Mouse (Mus musculus): Measurements from ENCODE around the gene Zfp37. TPM values are rescaled to one million over a fixed set of nuclear protein-coding genes. Genes with fewer than 3 reads are reported as not detected.
"Not testable (repeated sequence)": the region's sequence is repeated elsewhere in the genome, so short reads cannot be mapped to it uniquely, and the experiment has no call there.

Gene Zfp37
- polyA plus RNA-seq, 1 experiment from 2014 or later, result 0.43 TPM

GRCm38 (mm10) chr4:62208696-62209380 is 22.0 kb downstream of the Zfp37 start:
- WGBS (ENCODE audit: insufficient replicate concordance), result 10% methylated on average over 19 of the region's 19 CpGs
- H3K4me1 ChIP-seq (replicated peaks), result no peaks in the 10 kb centered on the region
- no peak overlapping the region for H3K9ac ChIP-seq
- no peaks in the 10 kb centered on the region for H3K9me3 ChIP-seq (replicated peaks)
- no peak for ATAC-seq (ENCODE audit: insufficient read depth)
- H3K4me3 ChIP-seq (replicated peaks), result peak overlapping the region; percentile 58
- H3K36me3 ChIP-seq (replicated peaks), result no peaks in the 10 kb centered on the region
- peak overlapping the region; percentile 50 for H3K4me2 ChIP-seq
- H3K27me3 ChIP-seq, result peaks cover 24% of the 10 kb centered on the region
- peak overlapping the region; percentile 38; the same call in 1 of the 2 replicates for H3K27ac ChIP-seq (replicated peaks)

- peak; percentile 67 for ATAC-seq (ENCODE audit: insufficient read depth)
- Histone ChIP-seq H3K4me3 (replicated peaks) (peak overlapping the region; percentile 58), H3K27ac (replicated peaks) (peak overlapping the region; percentile 38; the same call in 1 of the 2 replicates)
Measured at GRCm38 (mm10) chr4:62207851-62208695, 22.8 kb downstream of the Zfp37 start.

GRCm38 (mm10) chr4:62199923-62200529 is 30.8 kb downstream of the Zfp37 start:
- no peaks in the 10 kb centered on the region for H3K9me3 ChIP-seq (replicated peaks)
- ATAC-seq (ENCODE audit: insufficient read depth), result no peak
- 31% methylated on average over 7 of the region's 7 CpGs for WGBS (ENCODE audit: insufficient replicate concordance)

More at GRCm38 (mm10) chr4:62207851-62208695, 22.8 kb downstream of the Zfp37 start:
- no peaks in the 10 kb centered on the region for H3K36me3 ChIP-seq (replicated peaks)
- H3K9me3 ChIP-seq (replicated peaks), result no peaks in the 10 kb centered on the region
- peaks cover 24% of the 10 kb centered on the region for H3K27me3 ChIP-seq
- no peak overlapping the region for H3K9ac ChIP-seq
- WGBS (ENCODE audit: insufficient replicate concordance), result 2% methylated on average over 45 of the region's 45 CpGs
- H3K4me1 ChIP-seq (replicated peaks), result no peaks in the 10 kb centered on the region
- H3K4me2 ChIP-seq, result peak overlapping the region; percentile 50

GRCm38 (mm10) chr4:62188778-62189177 is 42.1 kb downstream of the Zfp37 start:
- Histone ChIP-seq H3K4me1 (replicated peaks) (no peaks in the 10 kb centered on the region), H3K27ac (replicated peaks) (no peak overlapping the region), H3K36me3 (replicated peaks) (peaks cover 25% of the 10 kb centered on the region), H3K27me3 (no peaks in the 10 kb centered on the region), H3K9ac (no peak overlapping the region), H3K4me3 (replicated peaks) (no peak overlapping the region), H3K9me3 (replicated peaks) (peaks cover 11% of the 10 kb centered on the region; the same call in 1 of the 2 replicates), H3K4me2 (no peak overlapping the region)
- ATAC-seq (ENCODE audit: insufficient read depth), result no peak

More at GRCm38 (mm10) chr4:62199923-62200529, 30.8 kb downstream of the Zfp37 start:
- Histone ChIP-seq H3K27ac (replicated peaks) (no peak overlapping the region), H3K4me1 (replicated peaks) (no peaks in the 10 kb centered on the region), H3K4me2 (no peak overlapping the region), H3K4me3 (replicated peaks) (no peak overlapping the region), H3K9ac (no peak overlapping the region), H3K27me3 (no peaks in the 10 kb centered on the region), H3K36me3 (replicated peaks) (no peaks in the 10 kb centered on the region)

GRCm38 (mm10) chr4:62177282-62177681 is 53.6 kb downstream of the Zfp37 start:
- no peak for ATAC-seq (ENCODE audit: insufficient read depth)
- no peak overlapping the region for H3K4me3 ChIP-seq (replicated peaks)
- H3K9ac ChIP-seq, result no peak overlapping the region
- no peaks in the 10 kb centered on the region for H3K36me3 ChIP-seq (replicated peaks)
- no peaks in the 10 kb centered on the region for H3K4me1 ChIP-seq (replicated peaks)
- no peak overlapping the region for H3K4me2 ChIP-seq
- H3K27me3 ChIP-seq, result no peaks in the 10 kb centered on the region
- 31% methylated on average over 5 of the region's 5 CpGs for WGBS (ENCODE audit: insufficient replicate concordance)
- no peaks in the 10 kb centered on the region for H3K9me3 ChIP-seq (replicated peaks)
- H3K27ac ChIP-seq (replicated peaks), result no peak overlapping the region

GRCm38 (mm10) chr4:62174471-62174870 is 56.4 kb downstream of the Zfp37 start:
- no peak overlapping the region for H3K4me3 ChIP-seq (replicated peaks)
- 61% methylated on average over 4 of the region's 4 CpGs for WGBS (ENCODE audit: insufficient replicate concordance)
- no peak overlapping the region for H3K27ac ChIP-seq (replicated peaks)
- no peak overlapping the region for H3K9ac ChIP-seq
- no peaks in the 10 kb centered on the region for H3K4me1 ChIP-seq (replicated peaks)
- H3K4me2 ChIP-seq, result no peak overlapping the region
- no peaks in the 10 kb centered on the region for H3K27me3 ChIP-seq
- no peaks in the 10 kb centered on the region for H3K9me3 ChIP-seq (replicated peaks)
- H3K36me3 ChIP-seq (replicated peaks), result no peaks in the 10 kb centered on the region
- no peak for ATAC-seq (ENCODE audit: insufficient read depth)

- not testable (repeated sequence) for ATAC-seq (ENCODE audit: insufficient read depth); H3K27ac ChIP-seq (replicated peaks); H3K4me1 ChIP-seq (replicated peaks); H3K9me3 ChIP-seq (replicated peaks); H3K4me3 ChIP-seq (replicated peaks); H3K27me3 ChIP-seq; H3K4me2 ChIP-seq; H3K36me3 ChIP-seq (replicated peaks); H3K9ac ChIP-seq
- WGBS (ENCODE audit: insufficient replicate concordance), result 72% methylated on average over 13 of the region's 13 CpGs
Measured at GRCm38 (mm10) chr4:62167636-62168035, 63.2 kb downstream of the Zfp37 start.

- H3K27ac ChIP-seq (replicated peaks), result no peak overlapping the region
- WGBS (ENCODE audit: insufficient replicate concordance), result 34% methylated on average over 1 of the region's 1 CpGs
- no peak for ATAC-seq (ENCODE audit: insufficient read depth)
Measured at GRCm38 (mm10) chr4:62158401-62158800, 72.4 kb downstream of the Zfp37 start.

GRCm38 (mm10) chr4:62150811-62151210 is 80.0 kb downstream of the Zfp37 start, which contains the start of gene Mup21:
Mup21 (minus strand) TSS chr4:62150863.
- no peak within 1 kb of the TSS for H3K4me2 ChIP-seq
- H3K36me3 ChIP-seq (replicated peaks), result no peaks in the 10 kb centered on the region
- H3K4me3 ChIP-seq (replicated peaks), result no peak within 1 kb of the TSS
- ATAC-seq (ENCODE audit: insufficient read depth), result no peak
- 40% methylated on average over 2 of the region's 2 CpGs for WGBS (ENCODE audit: insufficient replicate concordance)
- H3K27ac ChIP-seq (replicated peaks), result no peak within 1 kb of the TSS
- H3K4me1 ChIP-seq (replicated peaks), result no peaks in the 10 kb centered on the region
- no peaks in the 10 kb centered on the region for H3K9me3 ChIP-seq (replicated peaks)
- H3K9ac ChIP-seq, result no peak within 1 kb of the TSS
- no peaks in the 10 kb centered on the region for H3K27me3 ChIP-seq

More at GRCm38 (mm10) chr4:62158401-62158800, 72.4 kb downstream of the Zfp37 start:
- Histone ChIP-seq H3K27me3 (no peaks in the 10 kb centered on the region), H3K9me3 (replicated peaks) (no peaks in the 10 kb centered on the region), H3K4me2 (no peak overlapping the region), H3K9ac (no peak overlapping the region), H3K36me3 (replicated peaks) (no peaks in the 10 kb centered on the region), H3K4me3 (replicated peaks) (no peak overlapping the region), H3K4me1 (replicated peaks) (no peaks in the 10 kb centered on the region)

All from liver, embryonic 15.5 days (tissue).